ENCODE assay signal across 13 mouse cellular contexts in genomic region chr17:35024691-35025488, GRCm38 (mm10). TPM values are rescaled to one million over a fixed set of nuclear protein-coding genes. Genes with fewer than 3 reads are reported as not detected.
DNase-seq lines count a peak whose midpoint lies in the region; ATAC-seq lines count a peak whose summit lies in the region.
"Had no signal": no experiment of that assay in that cellular context is flagged by ENCODE, and none has a peak within 500 bp of the region (broad histone marks: within the 10 kb centered on the region; RNA-seq: fewer than 3 reads in every experiment).

No protein-coding gene starts in this region.

- no peak for ATAC-seq in frontal cortex, adult (ENCODE audit: low TSS enrichment)
- ATAC-seq: forebrain, embryonic 13.5 days; Patski had no signal

- DNase-seq in gastrocnemius, postnatal 10 days = peak; percentile 12
- DNase-seq in gastrocnemius, adult 8-10 months (ENCODE audit: low spot score in 2 of 2) = no peak
- peak; percentile 47 for DNase-seq in kidney, postnatal 10 days
- DNase-seq in kidney, postnatal 14 days = no peak
- peak; percentile 15 to 65 for DNase-seq in spleen, postnatal 4 days (ENCODE audit: low spot score in 2 of 2)
- no peak for DNase-seq in spleen, adult 18-20 months
- no peak for DNase-seq in B cell, adult 2 months
- DNase-seq: adrenal gland, adult 8-10 months; lung, adult 2 months; midbrain, embryonic 14.5 days had no signal

RNA-seq across cellular contexts. Expression of gene Sapcd1, which starts 2.9 kb away (rescaled TPM):
- 1 to 10 TPM; 2.8 to 3.1 TPM for total RNA-seq in gastrocnemius, postnatal 10 days (2021)
- total RNA-seq in gastrocnemius, adult 8-10 months (2022) = not detected

RNA-seq across cellular contexts. Expression of gene Vwa7, which starts 8.5 kb away (rescaled TPM):
- 1 to 10 TPM; 2.0 to 2.5 TPM for total RNA-seq in gastrocnemius, postnatal 10 days (2021)
- total RNA-seq in gastrocnemius, adult 8-10 months (2022) = 10 to 100 TPM in 3 of 4 experiments, 1 to 10 TPM in 1; 8.0 to 18.8 (median 13.7) TPM

RNA-seq across cellular contexts. Expression of gene Msh5, which starts 21.7 kb away (rescaled TPM):
- total RNA-seq in gastrocnemius, postnatal 10 days (2021) = 1 to 10 TPM; 1.5 to 3.5 TPM
- total RNA-seq in gastrocnemius, adult 8-10 months (2022) = not detected

RNA-seq across cellular contexts. Expression of gene Vars, which starts 24.1 kb away (rescaled TPM):
- 10 to 100 TPM; 31.4 to 40.7 TPM for total RNA-seq in gastrocnemius, postnatal 10 days (2021)
- 10 to 100 TPM; 37.3 to 42.8 (median 41.0) TPM for total RNA-seq in gastrocnemius, adult 8-10 months (2022)

RNA-seq across cellular contexts. Expression of gene Clic1, which starts 24.9 kb away (rescaled TPM):
- total RNA-seq in gastrocnemius, postnatal 10 days (2021) = 10 to 100 TPM; 39.2 to 50.5 TPM
- total RNA-seq in gastrocnemius, adult 8-10 months (2022) = 1 to 10 TPM; 5.2 to 9.0 (median 6.6) TPM

Comparison
In these comparisons a context has a peak if more than half of its experiments do, and no peak if none do; other contexts are left out.
1. DNase-seq: peak in gastrocnemius, postnatal 10 days (single experiment), kidney, postnatal 10 days (single experiment) and spleen, postnatal 4 days (2 of 2); none in gastrocnemius, adult 8-10 months (0 of 2), kidney, postnatal 14 days (single experiment), spleen, adult 18-20 months (0 of 2) and B cell, adult 2 months (0 of 2).